Mouse (Mus musculus): ENCODE measurements at regions not wholly inside any gene's neighbourhood (a gene's known extent, or its start where the extent isn't known, plus 50 kb on each side); places are given as distances from the start of the nearest gene placed in this dataset.
"Not testable (repeated sequence)": the region's sequence is repeated elsewhere in the genome, so short reads cannot be mapped to it uniquely, and the experiment has no call there.

- DNase-seq (ENCODE audit: low spot score in 2 of 2), result peak; percentile 52 to 64
These were observed 983.8 kb downstream of the 4930447A16Rik start for GRCm38 (mm10) chr15:38409168-38409567.

DNA sequence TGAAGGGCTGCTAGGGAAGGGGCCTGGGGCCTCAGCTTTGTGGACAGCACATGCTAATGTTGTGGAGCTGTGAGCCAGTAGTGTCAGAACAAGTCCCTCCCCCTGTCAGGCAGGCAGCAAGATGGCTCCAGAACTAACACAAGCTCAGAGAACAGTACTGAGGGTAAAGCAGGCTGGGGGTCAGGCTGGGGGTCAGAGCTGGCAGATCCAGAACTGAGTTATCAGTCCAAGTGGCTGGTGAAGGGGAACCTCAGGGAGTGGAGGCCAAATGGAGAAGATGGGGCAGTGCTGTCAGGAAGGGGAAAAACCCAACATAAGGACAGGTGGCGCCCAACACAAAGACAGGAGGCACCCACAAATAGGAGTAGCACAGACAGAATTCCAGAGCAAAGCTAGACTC lies 985.1 kb downstream of the 4930447A16Rik start:
- DNase-seq (ENCODE audit: low spot score in 2 of 2), result peak in 1 of 2 experiments; percentile 0

DNA sequence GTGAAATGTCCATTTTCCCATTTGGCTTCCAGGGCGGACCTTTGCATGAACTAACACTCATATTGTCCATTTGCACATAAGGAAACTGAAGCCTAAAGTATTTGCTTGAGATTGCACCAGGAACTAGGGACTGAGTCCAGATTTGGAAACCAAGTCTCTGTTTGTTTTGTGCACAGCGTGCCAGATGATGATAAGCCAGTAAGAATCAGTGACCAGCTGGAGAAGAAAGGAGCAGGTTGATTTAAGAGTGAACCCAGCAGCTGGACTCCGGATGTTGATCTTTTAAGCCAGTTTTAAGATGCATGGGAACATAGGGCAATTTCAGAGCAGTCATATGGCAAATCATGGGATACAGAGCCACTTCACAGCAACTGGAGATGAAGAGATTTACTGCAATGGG lies 987.1 kb downstream of the 4930447A16Rik start:
- DNase-seq (ENCODE audit: low spot score in 2 of 2), result peak in 1 of 2 experiments; percentile 5

GRCm38 (mm10) chr15:38413329-38413728 lies 988.0 kb downstream of the 4930447A16Rik start:
- DNase-seq (ENCODE audit: low spot score in 2 of 2), result no peak

DNA sequence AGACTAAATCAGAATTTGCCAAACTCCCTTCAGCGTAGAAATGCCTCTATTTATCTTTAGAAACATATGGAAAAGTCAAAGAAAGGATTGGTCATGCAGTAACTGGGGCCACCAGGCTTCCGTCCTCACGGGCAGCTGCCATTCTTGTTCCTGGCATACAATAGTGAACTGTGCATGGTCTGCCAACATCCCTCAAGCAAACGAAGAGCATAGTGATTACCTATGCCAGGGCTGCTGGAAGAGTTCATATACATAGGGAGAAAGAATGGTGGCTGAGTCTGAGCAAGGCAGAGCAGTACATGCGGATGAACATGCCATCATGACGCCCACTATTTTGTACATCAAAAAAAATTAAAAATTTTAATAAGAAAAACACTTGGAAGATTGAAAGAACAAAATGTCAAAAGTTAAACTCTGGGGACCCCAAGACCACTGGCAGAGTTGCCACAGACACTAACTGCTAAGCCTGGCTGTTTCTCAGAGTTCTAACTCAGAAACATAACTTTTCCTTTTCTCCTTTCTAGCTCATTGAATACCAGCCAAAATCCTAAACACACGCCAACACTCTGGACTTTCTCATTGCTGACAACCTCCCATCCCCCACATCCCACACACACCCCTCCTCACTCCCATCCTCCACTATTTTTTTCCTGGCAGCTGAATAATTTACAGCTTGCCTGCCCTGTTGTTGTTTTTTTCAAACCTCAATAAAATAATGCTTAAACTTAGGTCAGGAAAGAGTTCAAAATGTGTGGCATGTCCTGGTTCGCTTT lies 989.1 kb downstream of the 4930447A16Rik start:
- DNase-seq (ENCODE audit: low spot score in 2 of 2), result no peak

DNA sequence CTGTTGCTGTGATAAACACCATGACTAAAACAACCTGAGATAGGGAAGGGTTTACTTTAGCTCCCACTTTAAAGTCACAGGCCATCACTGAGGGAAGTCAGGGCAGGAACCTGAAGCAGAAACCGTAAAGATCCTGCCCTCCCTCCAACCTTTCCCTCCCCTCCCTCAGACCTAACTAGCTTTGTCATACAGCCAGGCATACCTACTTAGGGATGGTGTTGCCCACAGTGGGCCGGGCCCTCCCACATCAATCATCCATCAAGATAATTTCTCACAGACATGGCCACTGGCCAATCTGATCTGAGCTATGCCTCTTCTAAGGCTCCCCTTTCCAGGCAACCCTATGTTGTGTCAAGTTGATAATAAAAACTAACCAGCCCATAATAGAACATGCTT lies 989.7 kb downstream of the 4930447A16Rik start:
- DNase-seq (ENCODE audit: low spot score in 2 of 2), result no peak

DNA sequence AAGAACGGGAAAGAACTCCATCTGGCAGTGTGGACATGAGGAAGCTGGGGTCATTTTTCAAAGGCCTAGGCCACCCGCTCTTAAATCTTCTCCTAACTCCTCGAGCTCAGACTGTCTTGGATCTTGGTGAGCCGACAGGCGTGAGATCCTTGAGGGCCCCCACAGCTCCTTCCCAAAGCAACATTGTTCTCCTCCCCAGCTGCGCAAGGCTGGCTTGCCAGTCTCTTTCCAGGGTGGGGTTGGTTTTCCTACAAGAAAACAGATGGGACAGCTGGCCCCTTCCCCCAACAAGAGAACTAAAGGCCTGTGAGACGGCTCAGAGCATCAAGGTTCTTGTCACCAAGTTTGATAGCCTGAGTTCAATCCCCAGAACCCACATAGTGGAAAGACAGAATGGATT lies 994.3 kb downstream of the 4930447A16Rik start:
- DNase-seq (ENCODE audit: low spot score in 2 of 2), result no peak

DNA sequence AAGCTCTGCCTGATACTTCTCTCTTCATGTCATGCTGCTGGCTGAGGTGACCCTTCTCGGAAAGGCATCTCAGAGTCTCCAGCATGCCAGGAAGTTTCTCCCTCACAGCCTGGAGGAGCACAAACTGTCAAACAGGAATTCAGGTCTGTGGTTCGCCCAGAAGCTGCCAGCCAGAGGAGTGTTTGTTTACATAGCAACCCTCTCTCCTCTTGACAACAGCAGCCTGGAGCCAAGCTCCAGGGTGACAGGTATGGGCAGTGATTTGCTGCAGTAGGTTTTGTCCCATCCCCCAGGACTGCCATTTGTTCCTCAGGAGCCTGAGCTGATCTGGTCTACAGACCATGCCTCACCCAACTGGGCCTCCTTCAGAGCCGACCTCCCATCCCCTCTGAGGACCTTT lies 995.4 kb downstream of the 4930447A16Rik start:
- DNase-seq (ENCODE audit: low spot score in 2 of 2), result no peak

DNA sequence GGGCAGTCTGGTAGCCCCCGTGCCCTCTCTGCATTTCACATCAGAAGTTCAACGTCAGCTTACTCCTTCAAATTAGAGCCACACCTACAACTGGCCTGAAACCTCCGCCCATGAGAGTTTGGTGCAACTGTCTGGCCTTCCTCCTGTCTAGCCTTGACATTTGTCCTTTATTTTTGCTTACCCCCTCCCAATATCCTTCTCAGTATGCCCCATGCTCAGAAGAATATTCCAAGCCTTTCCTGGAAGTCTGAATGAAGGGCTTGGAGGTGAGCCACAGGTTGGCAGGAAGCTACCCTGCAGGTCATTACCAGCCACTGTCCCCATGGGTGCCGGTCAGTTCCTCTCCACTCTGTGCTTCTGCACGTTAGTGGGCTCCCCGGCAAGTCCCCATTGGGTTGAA lies 997.4 kb downstream of the 4930447A16Rik start:
- no peak for DNase-seq (ENCODE audit: low spot score in 2 of 2)

- no peak for DNase-seq (ENCODE audit: low spot score in 2 of 2)
These were observed 1000.2 kb downstream of the 4930447A16Rik start for GRCm38 (mm10) chr15:38425506-38425905.

DNA sequence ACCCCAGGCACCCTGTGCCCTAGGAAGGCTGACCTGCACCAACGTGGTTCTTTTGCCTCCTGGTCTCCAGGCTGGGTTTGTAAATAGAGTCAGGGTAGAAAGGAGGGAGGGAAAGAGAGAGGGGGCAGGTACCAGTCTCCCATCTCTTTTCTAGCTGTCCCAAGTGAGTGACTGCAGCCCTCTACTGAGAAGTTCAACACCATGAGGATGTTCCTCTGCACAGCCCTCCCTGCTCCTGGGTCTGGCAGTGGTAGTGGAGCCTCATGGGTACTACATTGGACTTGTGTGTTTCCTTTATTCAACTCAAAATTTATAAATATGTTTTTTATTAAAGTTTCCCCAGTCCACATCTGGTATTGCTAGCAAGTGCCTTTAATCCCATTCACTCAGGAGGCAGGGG lies 1002.6 kb downstream of the 4930447A16Rik start:
- DNase-seq (ENCODE audit: low spot score in 2 of 2), result no peak

DNA sequence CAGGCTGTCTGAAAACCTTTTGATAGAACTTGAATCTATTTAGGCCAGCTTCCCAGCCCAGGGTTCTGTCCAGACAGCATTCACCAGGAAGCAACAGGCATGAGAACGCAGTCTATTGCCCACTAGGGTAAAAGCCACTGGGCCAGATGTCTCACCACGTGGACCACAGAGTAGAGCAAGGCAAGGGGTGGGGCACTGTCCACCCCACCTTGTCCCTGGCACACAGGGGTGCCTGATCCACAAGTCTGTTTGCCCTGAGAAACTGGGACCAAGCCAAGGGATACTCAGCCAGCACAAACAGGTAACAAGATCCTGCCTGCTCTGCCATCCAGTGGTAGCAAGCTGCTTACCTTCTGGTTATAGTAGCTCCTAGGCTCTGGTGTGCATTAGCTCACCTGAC lies 1006.3 kb downstream of the 4930447A16Rik start:
- peak; percentile 80 to 89 for DNase-seq (ENCODE audit: low spot score in 2 of 2)

- DNase-seq (ENCODE audit: low spot score in 2 of 2), result no peak
These were observed 1008.0 kb downstream of the 4930447A16Rik start for GRCm38 (mm10) chr15:38433386-38433785.

DNA sequence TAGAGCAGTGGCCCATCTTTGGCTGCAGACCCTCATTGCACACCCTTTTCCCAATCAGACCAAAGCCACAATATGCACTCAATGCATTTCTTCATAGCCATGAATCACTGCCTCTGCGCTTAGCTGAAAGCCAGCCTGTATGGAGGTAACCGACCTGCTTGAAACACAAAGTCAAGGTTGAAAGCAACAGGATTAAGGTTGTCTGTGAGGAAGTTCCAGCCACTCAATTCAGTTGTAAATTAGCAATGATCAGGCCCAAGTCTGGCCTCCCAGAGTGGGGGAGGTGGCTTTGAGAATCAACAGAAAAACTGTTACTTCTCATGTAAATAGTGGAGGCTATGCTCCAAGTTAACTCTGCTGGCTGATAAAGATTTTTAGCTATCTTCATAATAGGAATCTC lies 1008.9 kb downstream of the 4930447A16Rik start:
- DNase-seq (ENCODE audit: low spot score in 2 of 2), result not testable (repeated sequence)
